Mouse (Mus musculus): ENCODE measurements around the gene Gpr183. TPM values are rescaled to one million over a fixed set of nuclear protein-coding genes. Genes with fewer than 3 reads are reported as not detected.

Gene Gpr183
- polyA plus RNA-seq, 1 experiment from 2014 or later: 4.0 TPM

- H3K4me2 ChIP-seq (replicated peaks; ENCODE audit: low read depth, low read length): no peak overlapping the region
- H3K36me3 ChIP-seq (ENCODE audit: control insufficient read depth, insufficient read depth, low read length): no peaks in the 10 kb centered on the region; the same call in 1 of the 2 replicates
- no peak overlapping the region for H3K27ac ChIP-seq (ENCODE audit: low read depth, low read length)
- H3K9me3 ChIP-seq (ENCODE audit: control insufficient read depth, low read length): peaks cover 9% of the 10 kb centered on the region; the same call in 1 of the 2 replicates
- H3K4me3 ChIP-seq (ENCODE audit: low read length): no peak overlapping the region
- H3K4me1 ChIP-seq (ENCODE audit: control insufficient read depth, insufficient read depth, low read length): no peaks in the 10 kb centered on the region
- no peak overlapping the region for H3K9ac ChIP-seq (ENCODE audit: low read depth, low read length)
- ATAC-seq (ENCODE audit: low FRiP score, low TSS enrichment): no peak
- 95% methylated on average over 4 of the region's 4 CpGs for WGBS
- no peaks in the 10 kb centered on the region for H3K27me3 ChIP-seq (ENCODE audit: control insufficient read depth, insufficient read depth, low read length)
These were observed 28.6 kb downstream of the Gpr183 start for GRCm38 (mm10) chr14:121936356-121936755.

- H3K4me2 ChIP-seq (replicated peaks; ENCODE audit: low read depth, low read length): no peak overlapping the region
- no peak overlapping the region for H3K4me3 ChIP-seq (ENCODE audit: low read length)
- peaks cover 9% of the 10 kb centered on the region; the same call in 1 of the 2 replicates for H3K9me3 ChIP-seq (ENCODE audit: control insufficient read depth, low read length)
- H3K27ac ChIP-seq (ENCODE audit: low read depth, low read length): no peak overlapping the region
- H3K9ac ChIP-seq (ENCODE audit: low read depth, low read length): no peak overlapping the region
- 92% methylated on average over 5 of the region's 5 CpGs for WGBS
- H3K27me3 ChIP-seq (ENCODE audit: control insufficient read depth, insufficient read depth, low read length): no peaks in the 10 kb centered on the region
- H3K36me3 ChIP-seq (ENCODE audit: control insufficient read depth, insufficient read depth, low read length): no peaks in the 10 kb centered on the region; the same call in 1 of the 2 replicates
- ATAC-seq (ENCODE audit: low FRiP score, low TSS enrichment): no peak
- H3K4me1 ChIP-seq (ENCODE audit: control insufficient read depth, insufficient read depth, low read length): no peaks in the 10 kb centered on the region
These were observed 30.4 kb downstream of the Gpr183 start for GRCm38 (mm10) chr14:121934597-121934946.

GRCm38 (mm10) chr14:121933906-121934596, 30.9 kb downstream of the Gpr183 start:
- Histone ChIP-seq H3K9ac (ENCODE audit: low read depth, low read length) (no peak overlapping the region), H3K4me1 (ENCODE audit: control insufficient read depth, insufficient read depth, low read length) (no peaks in the 10 kb centered on the region), H3K4me2 (replicated peaks; ENCODE audit: low read depth, low read length) (no peak overlapping the region), H3K27me3 (ENCODE audit: control insufficient read depth, insufficient read depth, low read length) (no peaks in the 10 kb centered on the region), H3K9me3 (ENCODE audit: control insufficient read depth, low read length) (peaks cover 9% of the 10 kb centered on the region; the same call in 1 of the 2 replicates), H3K4me3 (ENCODE audit: low read length) (no peak overlapping the region), H3K36me3 (ENCODE audit: control insufficient read depth, insufficient read depth, low read length) (no peaks in the 10 kb centered on the region; the same call in 1 of the 2 replicates), H3K27ac (ENCODE audit: low read depth, low read length) (no peak overlapping the region)
- 89% methylated on average over 7 of the region's 7 CpGs for WGBS
- no peak for ATAC-seq (ENCODE audit: low FRiP score, low TSS enrichment)

DNA sequence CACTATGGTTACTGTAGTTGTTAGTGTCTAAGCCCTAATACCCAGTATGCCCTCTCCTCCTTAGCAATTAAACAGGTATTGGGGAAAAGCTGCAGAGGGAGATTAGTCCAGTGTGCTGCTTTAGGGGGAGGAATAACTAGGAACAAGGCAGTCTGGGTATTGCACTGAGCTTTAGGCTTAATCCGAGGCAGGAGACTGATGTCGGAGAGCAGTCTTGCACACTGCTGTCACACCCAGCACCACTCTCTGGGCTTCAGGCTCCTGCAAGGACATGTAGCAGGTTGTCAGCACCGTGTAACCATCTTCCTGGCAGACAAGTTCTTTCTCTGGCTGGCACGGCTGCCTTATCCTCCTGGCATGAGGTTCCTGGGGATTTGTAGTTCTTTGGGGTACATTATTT, 32.8 kb downstream of the Gpr183 start:
- Histone ChIP-seq H3K4me2 (replicated peaks; ENCODE audit: low read depth, low read length) (no peak overlapping the region), H3K27me3 (ENCODE audit: control insufficient read depth, insufficient read depth, low read length) (no peaks in the 10 kb centered on the region), H3K4me1 (ENCODE audit: control insufficient read depth, insufficient read depth, low read length) (no peaks in the 10 kb centered on the region), H3K9me3 (ENCODE audit: control insufficient read depth, low read length) (peaks cover 9% of the 10 kb centered on the region; the same call in 1 of the 2 replicates), H3K27ac (ENCODE audit: low read depth, low read length) (no peak overlapping the region), H3K36me3 (ENCODE audit: control insufficient read depth, insufficient read depth, low read length) (no peaks in the 10 kb centered on the region; the same call in 1 of the 2 replicates), H3K4me3 (ENCODE audit: low read length) (no peak overlapping the region), H3K9ac (ENCODE audit: low read depth, low read length) (no peak overlapping the region)
- WGBS: 91% methylated on average over 4 of the region's 4 CpGs
- ATAC-seq (ENCODE audit: low FRiP score, low TSS enrichment): no peak

GRCm38 (mm10) chr14:121931594-121931993, 33.4 kb downstream of the Gpr183 start:
- no peak overlapping the region for H3K4me2 ChIP-seq (replicated peaks; ENCODE audit: low read depth, low read length)
- peaks cover 9% of the 10 kb centered on the region; the same call in 1 of the 2 replicates for H3K9me3 ChIP-seq (ENCODE audit: control insufficient read depth, low read length)
- 92% methylated on average over 3 of the region's 3 CpGs for WGBS
- no peak for ATAC-seq (ENCODE audit: low FRiP score, low TSS enrichment)
- H3K27ac ChIP-seq (ENCODE audit: low read depth, low read length): no peak overlapping the region
- no peak overlapping the region for H3K9ac ChIP-seq (ENCODE audit: low read depth, low read length)
- H3K36me3 ChIP-seq (ENCODE audit: control insufficient read depth, insufficient read depth, low read length): no peaks in the 10 kb centered on the region; the same call in 1 of the 2 replicates
- H3K27me3 ChIP-seq (ENCODE audit: control insufficient read depth, insufficient read depth, low read length): no peaks in the 10 kb centered on the region
- H3K4me1 ChIP-seq (ENCODE audit: control insufficient read depth, insufficient read depth, low read length): no peaks in the 10 kb centered on the region
- no peak overlapping the region for H3K4me3 ChIP-seq (ENCODE audit: low read length)

DNA sequence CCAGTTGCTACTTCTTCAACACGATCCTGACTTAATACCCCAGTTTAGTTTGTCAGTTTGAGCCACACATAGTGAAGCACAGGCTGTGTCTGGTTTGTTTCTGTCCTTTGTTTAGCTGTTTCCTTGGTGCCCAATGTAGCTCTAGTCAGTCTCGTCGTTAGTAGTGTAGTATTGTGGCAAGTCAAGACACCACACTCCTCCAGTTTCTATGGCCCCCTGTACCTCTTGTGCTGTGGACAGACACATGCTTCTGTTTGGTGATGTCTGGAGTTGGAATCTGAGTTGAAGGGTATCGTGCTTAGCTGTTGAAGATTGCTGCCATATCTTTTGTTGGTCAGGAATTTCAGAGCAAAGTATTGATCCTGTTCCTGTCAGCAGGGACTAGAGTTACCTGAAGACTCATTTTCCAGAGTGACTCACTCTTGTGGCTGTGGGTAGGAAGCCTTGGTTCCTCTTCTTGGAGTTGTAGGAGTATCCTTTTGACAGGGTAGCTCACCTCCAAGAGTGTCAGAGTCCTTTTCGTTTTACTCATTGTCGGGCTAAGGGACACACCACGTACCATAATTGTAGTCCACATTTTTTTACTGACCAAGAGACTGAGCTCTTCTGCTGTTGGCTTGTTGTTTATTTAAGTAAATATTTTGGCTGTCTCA, 34.1 kb downstream of the Gpr183 start:
- 0 out of 2 replicates have a peak, but pooled peaks cover 5% of the 10 kb centered on the region for H3K9me3 ChIP-seq (ENCODE audit: control insufficient read depth, low read length)

DNA sequence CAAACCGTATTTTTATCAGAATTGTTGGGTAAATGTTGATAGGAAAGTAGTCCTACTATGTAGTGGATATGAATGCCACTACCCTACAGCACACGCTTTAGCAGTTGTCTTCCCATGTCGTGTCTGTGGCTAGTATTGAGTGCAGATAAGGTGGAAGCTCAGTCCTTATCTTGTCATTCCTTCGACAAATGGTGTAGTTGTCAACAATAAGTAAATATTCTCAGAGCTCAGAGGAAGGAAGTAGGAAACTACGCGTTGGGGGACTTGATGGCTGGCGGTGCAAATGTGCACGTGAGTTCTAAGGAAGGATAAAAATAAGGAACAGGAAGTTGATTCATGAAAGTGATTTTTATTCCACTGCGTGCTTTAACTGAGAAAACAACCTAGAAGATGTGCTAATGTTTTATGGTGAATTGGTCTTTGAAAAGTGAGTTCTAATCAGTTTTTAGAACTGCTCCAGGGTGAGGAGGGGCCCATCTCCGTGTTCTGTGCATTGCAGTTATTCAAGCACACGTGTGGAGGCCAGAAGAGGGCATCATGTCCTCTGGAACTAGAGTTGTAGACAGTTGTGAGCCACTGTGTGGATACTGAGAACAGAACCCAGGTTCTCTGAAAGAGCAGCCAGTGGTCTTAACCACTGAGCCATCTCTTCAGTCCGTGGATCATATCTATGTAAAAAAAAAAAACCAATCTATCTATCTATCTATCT, 35.6 kb downstream of the Gpr183 start:
- ATAC-seq (ENCODE audit: low FRiP score, low TSS enrichment): no peak
- H3K27ac ChIP-seq (ENCODE audit: low read depth, low read length): no peak overlapping the region
- H3K9ac ChIP-seq (ENCODE audit: low read depth, low read length): no peak overlapping the region
- 84% methylated on average over 12 of the region's 12 CpGs for WGBS
- H3K36me3 ChIP-seq (ENCODE audit: control insufficient read depth, insufficient read depth, low read length): no peaks in the 10 kb centered on the region; the same call in 1 of the 2 replicates
- H3K4me3 ChIP-seq (ENCODE audit: low read length): no peak overlapping the region
- no peaks in the 10 kb centered on the region for H3K27me3 ChIP-seq (ENCODE audit: control insufficient read depth, insufficient read depth, low read length)
- H3K4me2 ChIP-seq (replicated peaks; ENCODE audit: low read depth, low read length): no peak overlapping the region
- no peaks in the 10 kb centered on the region for H3K9me3 ChIP-seq (ENCODE audit: control insufficient read depth, low read length)
- no peaks in the 10 kb centered on the region for H3K4me1 ChIP-seq (ENCODE audit: control insufficient read depth, insufficient read depth, low read length)

More for the DNA sequence above, 34.1 kb downstream of the Gpr183 start:
- H3K36me3 ChIP-seq (ENCODE audit: control insufficient read depth, insufficient read depth, low read length): no peaks in the 10 kb centered on the region; the same call in 1 of the 2 replicates
- no peaks in the 10 kb centered on the region for H3K27me3 ChIP-seq (ENCODE audit: control insufficient read depth, insufficient read depth, low read length)
- H3K4me2 ChIP-seq (replicated peaks; ENCODE audit: low read depth, low read length): no peak overlapping the region
- H3K4me3 ChIP-seq (ENCODE audit: low read length): no peak overlapping the region
- H3K9ac ChIP-seq (ENCODE audit: low read depth, low read length): no peak overlapping the region
- H3K27ac ChIP-seq (ENCODE audit: low read depth, low read length): no peak overlapping the region
- WGBS: 83% methylated on average over 7 of the region's 7 CpGs
- no peak for ATAC-seq (ENCODE audit: low FRiP score, low TSS enrichment)
- no peaks in the 10 kb centered on the region for H3K4me1 ChIP-seq (ENCODE audit: control insufficient read depth, insufficient read depth, low read length)

- peak; percentile 24; the same call in 1 of the 2 replicates for ATAC-seq (ENCODE audit: low FRiP score, low TSS enrichment)
- no peak overlapping the region for H3K27ac ChIP-seq (ENCODE audit: low read depth, low read length)
These were observed 36.4 kb downstream of the Gpr183 start for GRCm38 (mm10) chr14:121928375-121929137.

More at GRCm38 (mm10) chr14:121928375-121929137, 36.4 kb downstream of the Gpr183 start:
- Histone ChIP-seq H3K27me3 (ENCODE audit: control insufficient read depth, insufficient read depth, low read length) (no peaks in the 10 kb centered on the region), H3K9ac (ENCODE audit: low read depth, low read length) (no peak overlapping the region), H3K4me2 (replicated peaks; ENCODE audit: low read depth, low read length) (no peak overlapping the region), H3K4me3 (ENCODE audit: low read length) (no peak overlapping the region), H3K36me3 (ENCODE audit: control insufficient read depth, insufficient read depth, low read length) (no peaks in the 10 kb centered on the region; the same call in 1 of the 2 replicates), H3K4me1 (ENCODE audit: control insufficient read depth, insufficient read depth, low read length) (no peaks in the 10 kb centered on the region), H3K9me3 (ENCODE audit: control insufficient read depth, low read length) (no peaks in the 10 kb centered on the region)
- WGBS: 66% methylated on average over 8 of the region's 8 CpGs
